Mouse (Mus musculus): Measurements from ENCODE around the gene Cemip2. TPM values are rescaled to one million over a fixed set of nuclear protein-coding genes. Genes with fewer than 3 reads are reported as not detected.

Gene Cemip2
- polyA plus RNA-seq, 1 experiment, result 12.6 TPM

- Histone ChIP-seq H3K27me3 (ENCODE audit: control insufficient read depth, insufficient read depth, insufficient read length) (no peaks in the 10 kb centered on the region), H3K36me3 (ENCODE audit: control insufficient read depth, insufficient read depth) (no peaks in the 10 kb centered on the region), H3K79me2 (ENCODE audit: control insufficient read depth, insufficient read depth) (no peaks in the 10 kb centered on the region), H3K79me3 (ENCODE audit: low read depth) (no peaks in the 10 kb centered on the region), H3ac (ENCODE audit: control insufficient read depth, insufficient read length, low read depth) (no peak overlapping the region), H3K4me3 (ENCODE audit: insufficient read depth, poor library complexity, severe bottlenecking) (no peak overlapping the region)
- TF ChIP-seq CEBPB (IDR thresholded peaks at IDR 0.05; ENCODE audit: low read depth) (no peak), USF1 (IDR thresholded peaks at IDR 0.05; ENCODE audit: low read depth) (no peak), FOSL1 (IDR thresholded peaks at IDR 0.05; ENCODE audit: insufficient read depth, low read length, poor library complexity, severe bottlenecking) (no peak), MAX (IDR thresholded peaks at IDR 0.05) (no peak), MYOG (IDR thresholded peaks at IDR 0.05; ENCODE audit: control insufficient read depth, extremely low read depth, insufficient read length) (no peak)
Observed at GRCm38 (mm10) chr19:21750154-21750553, 28.0 kb upstream of the Cemip2 start.

- no peaks in the 10 kb centered on the region for H3K36me3 ChIP-seq (ENCODE audit: control insufficient read depth, insufficient read depth)
- H3K79me2 ChIP-seq (ENCODE audit: control insufficient read depth, insufficient read depth), result no peaks in the 10 kb centered on the region
- no peaks in the 10 kb centered on the region for H3K79me3 ChIP-seq (ENCODE audit: low read depth)
- no peak overlapping the region for H3ac ChIP-seq (ENCODE audit: control insufficient read depth, insufficient read length, low read depth)
- no peaks in the 10 kb centered on the region for H3K27me3 ChIP-seq (ENCODE audit: control insufficient read depth, insufficient read depth, insufficient read length)
- no peak for TF ChIP-seq MAX (IDR thresholded peaks at IDR 0.05)
- no peak for TF ChIP-seq CEBPB (IDR thresholded peaks at IDR 0.05; ENCODE audit: low read depth)
- TF ChIP-seq MYOD1 (IDR thresholded peaks at IDR 0.05; ENCODE audit: control insufficient read depth, insufficient read length, low read depth), result no peak
- no peak for TF ChIP-seq FOSL1 (IDR thresholded peaks at IDR 0.05; ENCODE audit: insufficient read depth, low read length, poor library complexity, severe bottlenecking)
- no peak for TF ChIP-seq USF1 (IDR thresholded peaks at IDR 0.05; ENCODE audit: low read depth)
- no peak for TF ChIP-seq CTCF (IDR thresholded peaks at IDR 0.05; ENCODE audit: control insufficient read depth, insufficient read depth, insufficient read length)
- no peak for TF ChIP-seq MYOG (IDR thresholded peaks at IDR 0.05; ENCODE audit: control insufficient read depth, extremely low read depth, insufficient read length)
- H3K4me3 ChIP-seq (ENCODE audit: insufficient read depth, poor library complexity, severe bottlenecking), result no peak overlapping the region
Observed at GRCm38 (mm10) chr19:21761676-21762075, 16.5 kb upstream of the Cemip2 start.

DNA sequence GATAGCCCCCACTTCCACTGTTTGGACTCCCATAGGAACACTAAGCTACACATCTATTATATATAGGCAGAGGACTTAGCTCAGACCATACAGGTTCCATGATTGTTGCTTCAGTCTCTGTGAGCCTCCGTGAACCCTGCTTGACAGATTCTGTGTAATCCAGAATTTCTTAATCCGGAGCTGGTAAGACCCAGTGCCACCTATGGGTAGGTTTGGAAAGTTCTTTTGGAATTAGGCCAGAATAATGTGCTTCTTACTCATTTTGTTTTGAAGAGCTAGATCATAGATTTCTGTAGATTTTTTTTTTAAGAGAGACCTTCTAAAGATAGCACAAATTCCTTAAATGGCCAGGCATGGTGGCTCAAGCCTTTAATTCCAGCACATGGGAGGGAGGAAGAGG, 14.1 kb upstream of the Cemip2 start:
- no peaks in the 10 kb centered on the region for H3K79me2 ChIP-seq (ENCODE audit: control insufficient read depth, insufficient read depth)
- TF ChIP-seq FOSL1 (IDR thresholded peaks at IDR 0.05; ENCODE audit: insufficient read depth, low read length, poor library complexity, severe bottlenecking) (no peak), MAX (IDR thresholded peaks at IDR 0.05) (no peak), CEBPB (IDR thresholded peaks at IDR 0.05; ENCODE audit: low read depth) (no peak), CTCF (IDR thresholded peaks at IDR 0.05; ENCODE audit: control insufficient read depth, insufficient read depth, insufficient read length) (no peak), MYOD1 (IDR thresholded peaks at IDR 0.05; ENCODE audit: control insufficient read depth, insufficient read length, low read depth) (no peak), MYOG (IDR thresholded peaks at IDR 0.05; ENCODE audit: control insufficient read depth, extremely low read depth, insufficient read length) (no peak), USF1 (IDR thresholded peaks at IDR 0.05; ENCODE audit: low read depth) (no peak)
- no peak overlapping the region for H3ac ChIP-seq (ENCODE audit: control insufficient read depth, insufficient read length, low read depth)

GRCm38 (mm10) chr19:21764738-21765137, 13.4 kb upstream of the Cemip2 start:
- Histone ChIP-seq H3K4me3 (ENCODE audit: insufficient read depth, poor library complexity, severe bottlenecking) (no peak overlapping the region), H3K36me3 (ENCODE audit: control insufficient read depth, insufficient read depth) (no peaks in the 10 kb centered on the region), H3K79me2 (ENCODE audit: control insufficient read depth, insufficient read depth) (no peaks in the 10 kb centered on the region), H3ac (ENCODE audit: control insufficient read depth, insufficient read length, low read depth) (no peak overlapping the region), H3K27me3 (ENCODE audit: control insufficient read depth, insufficient read depth, insufficient read length) (no peaks in the 10 kb centered on the region), H3K79me3 (ENCODE audit: low read depth) (no peaks in the 10 kb centered on the region)
- no peak for TF ChIP-seq USF1 (IDR thresholded peaks at IDR 0.05; ENCODE audit: low read depth)
- no peak for TF ChIP-seq MAX (IDR thresholded peaks at IDR 0.05)
- no peak for TF ChIP-seq CEBPB (IDR thresholded peaks at IDR 0.05; ENCODE audit: low read depth)
- no peak for TF ChIP-seq MYOG (IDR thresholded peaks at IDR 0.05; ENCODE audit: control insufficient read depth, extremely low read depth, insufficient read length)
- no peak for TF ChIP-seq FOSL1 (IDR thresholded peaks at IDR 0.05; ENCODE audit: insufficient read depth, low read length, poor library complexity, severe bottlenecking)
- no peak for TF ChIP-seq MYOD1 (IDR thresholded peaks at IDR 0.05; ENCODE audit: control insufficient read depth, insufficient read length, low read depth)
- TF ChIP-seq CTCF (IDR thresholded peaks at IDR 0.05; ENCODE audit: control insufficient read depth, insufficient read depth, insufficient read length), result no peak

More for the DNA sequence above, 14.1 kb upstream of the Cemip2 start:
- no peaks in the 10 kb centered on the region for H3K79me3 ChIP-seq (ENCODE audit: low read depth)
- no peaks in the 10 kb centered on the region for H3K36me3 ChIP-seq (ENCODE audit: control insufficient read depth, insufficient read depth)
- H3K27me3 ChIP-seq (ENCODE audit: control insufficient read depth, insufficient read depth, insufficient read length), result no peaks in the 10 kb centered on the region
- H3K4me3 ChIP-seq (ENCODE audit: insufficient read depth, poor library complexity, severe bottlenecking), result no peak overlapping the region

DNA sequence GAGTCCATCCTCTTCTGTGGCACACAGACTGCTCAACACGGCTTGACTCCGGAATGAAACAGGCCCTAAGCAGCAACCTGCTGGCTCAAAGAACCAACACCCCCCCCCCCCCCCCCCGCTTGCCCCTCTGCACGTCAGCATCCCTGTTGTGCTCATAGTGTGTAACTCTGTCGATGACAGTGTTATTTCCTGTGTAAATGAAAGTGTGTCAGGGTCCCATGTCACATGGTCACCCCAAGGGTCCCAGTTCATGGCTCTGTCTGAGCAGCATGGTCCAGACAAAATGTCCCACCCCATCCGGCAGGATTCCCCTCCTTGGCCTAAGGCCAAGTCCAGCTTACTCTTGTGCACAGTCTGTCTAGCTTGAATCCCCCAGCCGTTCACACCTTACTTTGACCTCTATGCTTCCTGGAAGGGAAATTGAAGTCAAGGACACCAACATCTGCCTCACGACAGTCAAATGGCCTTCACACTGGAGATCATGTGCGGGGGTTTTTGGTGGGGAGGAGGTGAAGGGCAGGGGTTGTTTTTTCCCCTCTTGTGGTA, 10.6 kb upstream of the Cemip2 start:
- Histone ChIP-seq H3ac (ENCODE audit: control insufficient read depth, insufficient read length, low read depth) (no peak overlapping the region), H3K4me3 (ENCODE audit: insufficient read depth, poor library complexity, severe bottlenecking) (no peak overlapping the region), H3K79me3 (ENCODE audit: low read depth) (no peaks in the 10 kb centered on the region), H3K27me3 (ENCODE audit: control insufficient read depth, insufficient read depth, insufficient read length) (no peaks in the 10 kb centered on the region), H3K36me3 (ENCODE audit: control insufficient read depth, insufficient read depth) (no peaks in the 10 kb centered on the region), H3K79me2 (ENCODE audit: control insufficient read depth, insufficient read depth) (no peaks in the 10 kb centered on the region)
- no peak for TF ChIP-seq FOSL1 (IDR thresholded peaks at IDR 0.05; ENCODE audit: insufficient read depth, low read length, poor library complexity, severe bottlenecking)
- TF ChIP-seq MYOD1 (IDR thresholded peaks at IDR 0.05; ENCODE audit: control insufficient read depth, insufficient read length, low read depth), result no peak
- TF ChIP-seq MYOG (IDR thresholded peaks at IDR 0.05; ENCODE audit: control insufficient read depth, extremely low read depth, insufficient read length), result no peak
- TF ChIP-seq CTCF (IDR thresholded peaks at IDR 0.05; ENCODE audit: control insufficient read depth, insufficient read depth, insufficient read length), result no peak
- no peak for TF ChIP-seq CEBPB (IDR thresholded peaks at IDR 0.05; ENCODE audit: low read depth)
- TF ChIP-seq USF1 (IDR thresholded peaks at IDR 0.05; ENCODE audit: low read depth), result no peak
- TF ChIP-seq MAX (IDR thresholded peaks at IDR 0.05), result no peak

DNA sequence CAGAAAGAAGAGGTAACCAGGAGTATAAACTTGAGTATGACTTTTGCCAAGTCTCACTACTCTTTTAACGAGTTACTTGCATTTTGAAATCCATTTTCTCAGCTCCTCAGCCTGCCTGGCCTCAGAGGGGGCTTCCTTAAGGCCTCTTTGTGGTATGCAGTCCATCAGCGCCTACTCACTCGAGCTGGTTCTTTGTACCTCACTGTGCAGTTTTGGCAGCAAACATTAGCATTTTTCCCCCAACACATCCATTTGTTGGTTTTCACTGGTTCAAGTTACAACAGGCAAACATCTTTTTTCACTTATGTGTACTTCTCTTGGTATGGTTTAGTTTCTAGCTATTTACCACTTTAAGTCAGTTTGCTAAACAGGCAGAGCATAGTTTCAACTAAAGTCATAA, 8.3 kb upstream of the Cemip2 start:
- Histone ChIP-seq H3K4me3 (ENCODE audit: insufficient read depth, poor library complexity, severe bottlenecking) (no peak overlapping the region), H3K79me3 (ENCODE audit: low read depth) (no peaks in the 10 kb centered on the region)
- TF ChIP-seq CTCF (IDR thresholded peaks at IDR 0.05; ENCODE audit: control insufficient read depth, insufficient read depth, insufficient read length) (no peak), FOSL1 (IDR thresholded peaks at IDR 0.05; ENCODE audit: insufficient read depth, low read length, poor library complexity, severe bottlenecking) (no peak), MYOG (IDR thresholded peaks at IDR 0.05; ENCODE audit: control insufficient read depth, extremely low read depth, insufficient read length) (no peak), MYOD1 (IDR thresholded peaks at IDR 0.05; ENCODE audit: control insufficient read depth, insufficient read length, low read depth) (no peak), MAX (IDR thresholded peaks at IDR 0.05) (no peak), USF1 (IDR thresholded peaks at IDR 0.05; ENCODE audit: low read depth) (no peak)

More for the DNA sequence above, 8.3 kb upstream of the Cemip2 start:
- Histone ChIP-seq H3ac (ENCODE audit: control insufficient read depth, insufficient read length, low read depth) (no peak overlapping the region), H3K27me3 (ENCODE audit: control insufficient read depth, insufficient read depth, insufficient read length) (no peaks in the 10 kb centered on the region), H3K79me2 (ENCODE audit: control insufficient read depth, insufficient read depth) (no peaks in the 10 kb centered on the region), H3K36me3 (ENCODE audit: control insufficient read depth, insufficient read depth) (no peaks in the 10 kb centered on the region)
